Mouse (Mus musculus): ENCODE results near the gene Olfr508. TPM values are rescaled to one million over a fixed set of nuclear protein-coding genes. Genes with fewer than 3 reads are reported as not detected.
"Not testable (repeated sequence)": the region's sequence is repeated elsewhere in the genome, so short reads cannot be mapped to it uniquely, and the experiment has no call there.

Olfr508 gene
- total RNA-seq (2015; ENCODE audit: low replicate concordance) (not detected in 2 replicates), total RNA-seq (2017; ENCODE audit: low replicate concordance) (not detected in 2 replicates)

- no peak for ATAC-seq (replicated peaks; ENCODE audit: low FRiP score, poor library complexity, severe bottlenecking)
Measured at GRCm38 (mm10) chr7:108629694-108630093, at the start of gene Olfr508. Gene Olfr508, plus strand, starts transcription at chr7:108629994.

- no peak for ATAC-seq (replicated peaks; ENCODE audit: low FRiP score, poor library complexity, severe bottlenecking)
Measured at GRCm38 (mm10) chr7:108589797-108590196, 40.0 kb upstream of the Olfr508 start.

GRCm38 (mm10) chr7:108601916-108602315 lies 27.9 kb upstream of the Olfr508 start:
- not testable (repeated sequence) for ATAC-seq (replicated peaks; ENCODE audit: low FRiP score, poor library complexity, severe bottlenecking)

GRCm38 (mm10) chr7:108610487-108610886 lies 19.3 kb upstream of the Olfr508 start, which contains the start of gene Olfr506:
Gene Olfr506, plus strand, starts transcription at chr7:108610787.
- no peak for ATAC-seq (replicated peaks; ENCODE audit: low FRiP score, poor library complexity, severe bottlenecking)

GRCm38 (mm10) chr7:108614110-108614509 lies 15.7 kb upstream of the Olfr508 start:
- no peak for ATAC-seq (replicated peaks; ENCODE audit: low FRiP score, poor library complexity, severe bottlenecking)

- ATAC-seq (replicated peaks; ENCODE audit: low FRiP score, poor library complexity, severe bottlenecking), result not testable (repeated sequence)
Measured at GRCm38 (mm10) chr7:108616781-108617180, 13.0 kb upstream of the Olfr508 start.

- no peak for ATAC-seq (replicated peaks; ENCODE audit: low FRiP score, poor library complexity, severe bottlenecking)
Measured at GRCm38 (mm10) chr7:108621514-108621913, 8.3 kb upstream of the Olfr508 start, which contains the start of gene Olfr507. Gene Olfr507, plus strand, starts transcription at chr7:108621814.

GRCm38 (mm10) chr7:108651806-108652205 lies 22.0 kb downstream of the Olfr508 start, which contains the start of gene Olfr509:
Gene Olfr509, minus strand, starts transcription at chr7:108651906.
- no peak for ATAC-seq (replicated peaks; ENCODE audit: low FRiP score, poor library complexity, severe bottlenecking)

- ATAC-seq (replicated peaks; ENCODE audit: low FRiP score, poor library complexity, severe bottlenecking), result no peak
Measured at GRCm38 (mm10) chr7:108662419-108662818, 32.6 kb downstream of the Olfr508 start.

GRCm38 (mm10) chr7:108666118-108666517 lies 36.3 kb downstream of the Olfr508 start, which contains the start of gene Olfr510:
Gene Olfr510, plus strand, starts transcription at chr7:108666418.
- ATAC-seq (replicated peaks; ENCODE audit: low FRiP score, poor library complexity, severe bottlenecking), result no peak

GRCm38 (mm10) chr7:108671058-108671457 lies 41.3 kb downstream of the Olfr508 start:
- ATAC-seq (replicated peaks; ENCODE audit: low FRiP score, poor library complexity, severe bottlenecking), result no peak

- no peak for ATAC-seq (replicated peaks; ENCODE audit: low FRiP score, poor library complexity, severe bottlenecking)
Measured at GRCm38 (mm10) chr7:108678886-108679285, 49.1 kb downstream of the Olfr508 start.

Other genes starting within 250 kb of the Olfr508 start
- gene Olfr495, start 236.8 kb upstream of the Olfr508 start, total RNA-seq (2015; ENCODE audit: low replicate concordance), result not detected in 2 replicates
- not detected in 2 replicates for gene Olfr495, start 236.8 kb upstream of the Olfr508 start, total RNA-seq (2017; ENCODE audit: low replicate concordance)
- gene Olfr497, start 209.6 kb upstream of the Olfr508 start, total RNA-seq (2015; ENCODE audit: low replicate concordance), result not detected in 2 replicates
- gene Olfr497, start 209.6 kb upstream of the Olfr508 start, total RNA-seq (2017; ENCODE audit: low replicate concordance), result not detected in 2 replicates
- not detected in 2 replicates for gene Olfr498, start 164.7 kb upstream of the Olfr508 start, total RNA-seq (2015; ENCODE audit: low replicate concordance)
- not detected in 2 replicates for gene Olfr498, start 164.7 kb upstream of the Olfr508 start, total RNA-seq (2017; ENCODE audit: low replicate concordance)
- not detected in 2 replicates for gene Olfr502, start 104.9 kb upstream of the Olfr508 start, total RNA-seq (2015; ENCODE audit: low replicate concordance)
- gene Olfr502, start 104.9 kb upstream of the Olfr508 start, total RNA-seq (2017; ENCODE audit: low replicate concordance), result not detected in 2 replicates
- not detected in 2 replicates for gene Olfr503, start 85.5 kb upstream of the Olfr508 start, total RNA-seq (2015; ENCODE audit: low replicate concordance)
- gene Olfr503, start 85.5 kb upstream of the Olfr508 start, total RNA-seq (2017; ENCODE audit: low replicate concordance), result not detected in 2 replicates
- gene Olfr504, start 64.2 kb upstream of the Olfr508 start, total RNA-seq (2015; ENCODE audit: low replicate concordance), result not detected in 2 replicates
- gene Olfr504, start 64.2 kb upstream of the Olfr508 start, total RNA-seq (2017; ENCODE audit: low replicate concordance), result not detected in 2 replicates
- not detected in 2 replicates for gene Olfr506, start 19.2 kb upstream of the Olfr508 start, total RNA-seq (2015; ENCODE audit: low replicate concordance)
- not detected in 2 replicates for gene Olfr506, start 19.2 kb upstream of the Olfr508 start, total RNA-seq (2017; ENCODE audit: low replicate concordance)
- gene Olfr507, start 8.2 kb upstream of the Olfr508 start, total RNA-seq (2015; ENCODE audit: low replicate concordance), result not detected in 2 replicates
- gene Olfr507, start 8.2 kb upstream of the Olfr508 start, total RNA-seq (2017; ENCODE audit: low replicate concordance), result not detected in 2 replicates
- gene Olfr509, start 21.9 kb downstream of the Olfr508 start, total RNA-seq (2015; ENCODE audit: low replicate concordance), result 0.21 TPM in 1 of 2 replicates, not detected in the other
- gene Olfr509, start 21.9 kb downstream of the Olfr508 start, total RNA-seq (2017; ENCODE audit: low replicate concordance), result not detected in 2 replicates
- 0.77 TPM in 1 of 2 replicates, not detected in the other for gene Olfr510, start 36.4 kb downstream of the Olfr508 start, total RNA-seq (2015; ENCODE audit: low replicate concordance)
- not detected in 2 replicates for gene Olfr510, start 36.4 kb downstream of the Olfr508 start, total RNA-seq (2017; ENCODE audit: low replicate concordance)
- gene Olfr512, start 83.3 kb downstream of the Olfr508 start, total RNA-seq (2015; ENCODE audit: low replicate concordance), result not detected in 2 replicates
- not detected in 2 replicates for gene Olfr512, start 83.3 kb downstream of the Olfr508 start, total RNA-seq (2017; ENCODE audit: low replicate concordance)
- gene Olfr513, start 121.0 kb downstream of the Olfr508 start, total RNA-seq (2015; ENCODE audit: low replicate concordance), result not detected in 2 replicates
- not detected in 2 replicates for gene Olfr513, start 121.0 kb downstream of the Olfr508 start, total RNA-seq (2017; ENCODE audit: low replicate concordance)
- not detected in 2 replicates for gene Olfr514, start 196.0 kb downstream of the Olfr508 start, total RNA-seq (2015; ENCODE audit: low replicate concordance)
- gene Olfr514, start 196.0 kb downstream of the Olfr508 start, total RNA-seq (2017; ENCODE audit: low replicate concordance), result not detected in 2 replicates
- gene Olfr516, start 220.5 kb downstream of the Olfr508 start, total RNA-seq (2015; ENCODE audit: low replicate concordance), result not detected in 2 replicates
- not detected in 2 replicates for gene Olfr516, start 220.5 kb downstream of the Olfr508 start, total RNA-seq (2017; ENCODE audit: low replicate concordance)
- gene Olfr517, start 242.4 kb downstream of the Olfr508 start, total RNA-seq (2015; ENCODE audit: low replicate concordance), result not detected in 2 replicates
- gene Olfr517, start 242.4 kb downstream of the Olfr508 start, total RNA-seq (2017; ENCODE audit: low replicate concordance), result not detected in 2 replicates

All from erythroblast, adult 5-6 weeks (primary cell).